In genomic region chr9:23139580-23140162, GRCm38 (mm10) we compare ENCODE assay signal across 15 mouse cellular contexts.
"Had no signal": no experiment of that assay in that cellular context is flagged by ENCODE, and none has a peak within 500 bp of the region (broad histone marks: within the 10 kb centered on the region; RNA-seq: fewer than 3 reads in every experiment).

No protein-coding gene starts in this region.

- H3K36me3 ChIP-seq: liver, embryonic 15.5 days; neural tube, embryonic 15.5 days; stomach, embryonic 15.5 days had no signal

- H3K27me3 ChIP-seq: liver, embryonic 15.5 days; neural tube, embryonic 15.5 days; stomach, embryonic 15.5 days had no signal

- ATAC-seq: intestine, postnatal 0 days had no signal

- H3K27ac ChIP-seq: liver, embryonic 15.5 days; neural tube, embryonic 15.5 days; stomach, embryonic 15.5 days had no signal

- H3K4me3 ChIP-seq: liver, embryonic 15.5 days; myocyte; neural tube, embryonic 15.5 days; stomach, embryonic 15.5 days had no signal

- H3K9me3 ChIP-seq: liver, embryonic 15.5 days; neural tube, embryonic 15.5 days; stomach, embryonic 15.5 days had no signal

- H3K9ac ChIP-seq: liver, embryonic 15.5 days; lung, embryonic 14.5 days; neural tube, embryonic 15.5 days; stomach, embryonic 15.5 days had no signal

- H3K4me2 ChIP-seq: liver, embryonic 11.5 days; liver, embryonic 15.5 days; lung, embryonic 14.5 days; neural tube, embryonic 15.5 days; stomach, embryonic 15.5 days had no signal

- DNase-seq: kidney, adult 8-10 months; kidney, postnatal 25 days; layer of hippocampus, adult 9-11 months; layer of hippocampus, postnatal 36 days; lung, embryonic 14.5 days; lung, postnatal 10 days; lung, postnatal 4 days; right cerebral cortex, postnatal 14 days; thymus, postnatal 36 days had no signal

- H3K4me1 ChIP-seq: liver, embryonic 15.5 days; stomach, embryonic 15.5 days had no signal
